Mouse (Mus musculus) liver, embryonic 15.5 days (tissue): ENCODE measurements around the gene Coro1c. TPM values are rescaled to one million over a fixed set of nuclear protein-coding genes. Genes with fewer than 3 reads are reported as not detected.

Source experiments
- ATAC-seq: fragments of 200-750 bp; cut with Nextera tagmentation; 2 replicates; pipeline ENCODE4 v1.8.0; 2017; ENCODE audit warnings: moderate number of reproducible peaks, mild to moderate bottlenecking, moderate library complexity; ENCODE audit not compliant: insufficient read depth
- H3K27ac ChIP-seq: fragments of 300-500 bp; sonication (generic); replicated peaks from 2 replicates; pipeline ENCODE4 v1.5.1; 2015; ENCODE audit warnings: mild to moderate bottlenecking, inconsistent platforms
- H3K27me3 ChIP-seq: fragments of 300-500 bp; sonication (generic); 2 replicates; pipeline ENCODE4 v1.6.1; 2015; ENCODE audit warnings: mild to moderate bottlenecking, inconsistent platforms
- H3K36me3 ChIP-seq: fragments of 300-500 bp; sonication (generic); replicated peaks from 2 replicates; pipeline ENCODE4 v1.6.1; 2015; ENCODE audit warnings: moderate library complexity, mild to moderate bottlenecking, inconsistent platforms
- H3K4me1 ChIP-seq: fragments of 300-500 bp; sonication (generic); replicated peaks from 2 replicates; pipeline ENCODE4 v1.6.1; 2015; ENCODE audit warnings: inconsistent platforms
- H3K4me2 ChIP-seq: fragments of 300-500 bp; sonication (generic); 2 replicates; pipeline ENCODE4 v1.6.1; 2015; ENCODE audit warnings: moderate library complexity, mild to moderate bottlenecking, inconsistent platforms
- H3K4me3 ChIP-seq: fragments of 300-500 bp; sonication (generic); replicated peaks from 2 replicates; pipeline ENCODE4 v1.5.1; 2015; ENCODE audit warnings: mild to moderate bottlenecking, inconsistent platforms
- H3K9ac ChIP-seq: fragments of 300-500 bp; sonication (generic); 2 replicates; pipeline ENCODE4 v1.6.1; 2015; ENCODE audit warnings: moderate library complexity, mild to moderate bottlenecking, inconsistent platforms
- H3K9me3 ChIP-seq: fragments of 300-500 bp; sonication (generic); replicated peaks from 2 replicates; pipeline ENCODE4 v1.6.1; 2016; ENCODE audit warnings: inconsistent platforms
- WGBS: fragments of 180-500 bp; shearing (Covaris S2); methylation state at CpG from one replicate; pipeline ENCODE4 v1.1.7; 2015; ENCODE audit warnings: mixed read lengths; ENCODE audit not compliant: insufficient replicate concordance; 5-methylcytosine and 5-hydroxymethylcytosine counted together
- polyA plus RNA-seq: library from polyadenylated mRNA; unstranded; fragments of >200 nt; fragmentation: Nextera tagmentation; extraction: Ambion mirVana; gene quantifications from 2 replicates; pipeline ENCODE4 v1.2.1, GENCODE M21; 2015

Gene Coro1c
- polyA plus RNA-seq, 1 experiment from 2014 or later: 38.6 TPM

DNA sequence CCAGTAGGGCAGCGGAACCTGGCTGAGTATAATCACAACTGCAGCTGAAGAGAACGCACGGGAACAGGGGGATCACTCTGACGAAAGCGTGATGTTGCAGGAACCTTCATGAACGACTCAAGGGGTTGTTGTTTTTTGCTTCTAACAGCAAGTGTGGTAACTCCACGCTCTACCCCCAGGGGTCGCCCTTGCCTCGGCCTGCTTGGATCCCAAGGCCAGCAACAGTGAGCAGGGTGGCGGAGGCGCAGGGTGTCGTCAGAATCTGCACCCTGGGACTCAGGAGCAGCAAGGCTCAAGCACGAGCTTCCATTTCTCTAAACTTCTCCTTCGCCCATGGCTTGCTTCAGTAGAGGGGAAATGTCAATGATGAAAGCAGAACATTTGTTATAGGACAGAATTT is 54.1 kb downstream of the Coro1c start:
- Histone ChIP-seq H3K4me3 (no peak overlapping the region), H3K4me2 (no peak overlapping the region), H3K36me3 (peaks cover 39% of the 10 kb centered on the region), H3K4me1 (peaks cover 40% of the 10 kb centered on the region), H3K9me3 (no peaks in the 10 kb centered on the region), H3K27me3 (no peaks in the 10 kb centered on the region), H3K27ac (no peak overlapping the region), H3K9ac (no peak overlapping the region)
- WGBS: 22% methylated on average over 14 of the region's 14 CpGs
- no peak for ATAC-seq

DNA sequence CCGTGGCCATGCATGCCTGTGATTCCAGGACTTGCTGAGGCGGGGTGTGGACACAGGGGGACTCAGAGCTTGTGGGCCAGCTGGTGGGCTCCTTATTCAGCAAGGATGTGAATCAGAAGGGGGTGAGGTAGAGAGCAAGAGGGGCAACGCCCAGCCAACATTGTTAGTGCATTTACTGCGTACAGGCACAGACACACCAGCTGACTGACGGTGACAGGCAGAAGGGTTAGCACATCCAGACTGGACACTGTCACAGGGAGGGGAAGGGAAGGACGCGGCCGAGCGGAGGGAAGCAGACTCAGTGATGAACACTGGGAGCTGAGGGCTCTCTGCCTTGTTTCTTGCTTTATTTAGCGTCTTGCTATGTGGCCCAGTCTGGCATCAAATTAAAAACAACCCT is 55.0 kb downstream of the Coro1c start:
- 86% methylated on average over 10 of the region's 10 CpGs for WGBS
- no peak overlapping the region for H3K27ac ChIP-seq

DNA sequence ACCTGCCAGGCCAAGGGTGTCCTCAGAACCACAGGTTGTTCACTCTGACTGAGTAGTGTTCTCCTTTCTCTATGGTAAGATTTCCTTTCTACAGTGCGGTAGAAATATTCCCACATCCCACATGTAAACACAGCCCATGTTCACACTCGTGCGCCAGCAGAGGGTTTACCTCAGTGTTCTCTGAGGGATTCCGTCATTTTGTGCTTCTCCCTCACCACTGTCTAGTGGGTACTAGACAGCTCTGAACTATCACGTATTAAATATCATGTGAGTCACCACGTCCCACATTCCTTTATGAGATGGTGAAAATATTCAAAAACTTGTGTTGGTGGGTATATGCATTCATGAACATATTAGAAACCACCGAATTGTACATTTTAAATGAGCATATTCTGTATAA is 56.1 kb downstream of the Coro1c start:
- H3K36me3 ChIP-seq: peaks cover 56% of the 10 kb centered on the region
- H3K27me3 ChIP-seq: no peaks in the 10 kb centered on the region
- H3K4me3 ChIP-seq: no peak overlapping the region
- H3K27ac ChIP-seq: no peak overlapping the region
- H3K9ac ChIP-seq: no peak overlapping the region
- H3K4me1 ChIP-seq: peaks cover 32% of the 10 kb centered on the region
- no peak for ATAC-seq
- 83% methylated on average over 7 of the region's 7 CpGs for WGBS
- H3K9me3 ChIP-seq: no peaks in the 10 kb centered on the region
- H3K4me2 ChIP-seq: no peak overlapping the region

More for the DNA sequence above, 55.0 kb downstream of the Coro1c start:
- no peak overlapping the region for H3K9ac ChIP-seq
- no peak overlapping the region for H3K4me2 ChIP-seq
- H3K9me3 ChIP-seq: no peaks in the 10 kb centered on the region
- no peak for ATAC-seq
- H3K4me3 ChIP-seq: no peak overlapping the region
- peaks cover 31% of the 10 kb centered on the region for H3K4me1 ChIP-seq
- H3K36me3 ChIP-seq: peaks cover 48% of the 10 kb centered on the region
- H3K27me3 ChIP-seq: no peaks in the 10 kb centered on the region

DNA sequence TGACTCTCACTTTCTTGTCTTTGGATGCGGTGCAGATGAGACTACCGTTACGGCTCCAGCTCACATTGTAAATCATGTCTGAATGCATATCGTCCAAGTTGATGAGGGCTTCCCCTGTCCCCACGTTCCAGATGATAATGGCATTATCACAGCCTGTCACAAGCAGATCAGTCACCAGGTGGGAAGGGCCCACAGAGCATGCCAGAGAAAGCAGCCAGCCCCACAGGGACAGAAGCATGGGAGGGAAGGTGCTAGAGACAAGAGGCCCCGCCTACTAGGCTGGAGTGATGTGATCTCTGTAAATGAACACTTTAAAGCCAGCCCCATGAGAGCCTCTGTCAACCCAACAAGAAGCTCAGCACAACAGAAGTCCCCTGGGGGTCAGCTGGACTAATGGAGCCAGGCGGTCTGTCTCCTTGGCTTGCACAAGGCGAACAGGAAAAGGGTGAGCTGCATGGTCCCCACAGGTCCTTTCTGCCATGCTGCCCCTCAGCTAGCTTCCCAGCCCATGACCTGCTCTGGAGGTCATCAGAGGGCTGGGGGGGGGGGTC is 57.8 kb downstream of the Coro1c start:
- no peak overlapping the region for H3K9ac ChIP-seq
- H3K9me3 ChIP-seq: no peaks in the 10 kb centered on the region
- peak; percentile 30; the same call in 1 of the 2 replicates for ATAC-seq
- H3K36me3 ChIP-seq: peaks cover 71% of the 10 kb centered on the region
- peaks cover 49% of the 10 kb centered on the region for H3K4me1 ChIP-seq
- H3K4me3 ChIP-seq: no peak overlapping the region
- no peak overlapping the region for H3K27ac ChIP-seq
- WGBS: 51% methylated on average over 8 of the region's 8 CpGs
- H3K27me3 ChIP-seq: no peaks in the 10 kb centered on the region
- no peak overlapping the region for H3K4me2 ChIP-seq

DNA sequence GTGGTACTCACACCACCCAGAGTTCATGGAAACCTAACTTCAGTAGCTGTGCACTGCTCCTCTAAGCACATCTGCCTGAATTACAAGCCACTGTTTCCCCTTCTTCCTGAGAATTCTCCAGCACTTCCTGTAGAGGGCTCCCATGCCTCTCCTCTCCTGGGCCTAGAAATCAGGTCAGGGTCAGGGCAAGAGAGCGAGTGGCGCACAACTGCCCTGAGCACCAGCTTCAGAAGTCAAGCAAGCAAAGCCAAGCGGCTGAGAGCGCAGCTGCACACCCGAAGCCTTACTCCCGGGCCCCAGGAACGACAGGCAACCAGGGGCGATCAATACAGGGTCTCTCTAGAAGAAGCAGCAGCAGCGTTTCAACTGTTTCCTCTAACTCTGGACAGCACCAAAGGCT is 60.9 kb downstream of the Coro1c start:
- no peak for ATAC-seq
- Histone ChIP-seq H3K9me3 (no peaks in the 10 kb centered on the region), H3K36me3 (peaks cover 90% of the 10 kb centered on the region), H3K27me3 (no peaks in the 10 kb centered on the region), H3K4me1 (peaks cover 57% of the 10 kb centered on the region), H3K4me3 (no peak overlapping the region), H3K27ac (peak overlapping the region; percentile 52; the same call in 1 of the 2 replicates), H3K4me2 (no peak overlapping the region), H3K9ac (no peak overlapping the region)
- 85% methylated on average over 9 of the region's 9 CpGs for WGBS

DNA sequence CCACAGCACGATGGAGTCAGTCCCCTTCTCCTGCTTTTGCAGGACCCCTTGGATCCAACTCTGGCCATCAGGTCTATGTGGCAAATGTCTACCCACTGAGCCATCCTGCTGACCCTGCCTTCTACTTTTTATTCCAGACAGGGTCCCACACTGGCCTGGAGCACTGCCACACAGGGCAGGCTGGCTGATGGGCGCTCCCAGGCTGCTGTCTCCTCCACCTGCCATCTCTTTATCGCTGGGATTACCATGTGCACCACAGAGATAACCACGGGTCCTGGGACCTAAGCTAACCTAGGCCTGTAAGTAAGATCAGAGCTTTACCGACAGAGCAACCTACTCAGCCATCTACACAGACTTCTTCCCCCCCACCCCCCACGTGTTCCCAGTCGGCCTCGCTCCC is 61.9 kb downstream of the Coro1c start:
- ATAC-seq: peak; percentile 96
- Histone ChIP-seq H3K9ac (no peak overlapping the region), H3K4me2 (peak overlapping the region; percentile 52), H3K9me3 (no peaks in the 10 kb centered on the region), H3K36me3 (peaks cover 89% of the 10 kb centered on the region), H3K27me3 (no peaks in the 10 kb centered on the region), H3K4me1 (peaks cover 66% of the 10 kb centered on the region), H3K27ac (peak overlapping the region; percentile 73), H3K4me3 (no peak overlapping the region)
- 35% methylated on average over 8 of the region's 8 CpGs for WGBS

DNA sequence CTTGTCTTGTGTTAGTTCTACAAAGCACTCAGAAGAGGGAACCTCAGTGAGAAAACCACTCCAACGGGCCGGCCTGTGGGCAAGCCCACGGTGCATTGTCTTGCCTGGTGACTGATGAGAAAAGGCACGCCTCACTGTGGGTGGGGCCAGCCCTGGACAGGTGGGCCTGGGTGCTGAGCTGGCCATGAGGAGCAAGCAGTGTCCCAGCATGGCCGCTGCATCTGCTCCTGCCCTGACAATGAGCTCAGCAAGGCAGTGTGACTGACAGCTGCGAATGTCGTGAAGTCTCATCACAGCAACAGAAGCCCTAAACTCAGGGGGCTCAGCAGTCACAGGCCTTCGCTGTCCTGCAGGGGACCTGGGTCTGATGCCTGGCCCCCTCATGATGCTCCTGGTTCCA is 62.9 kb downstream of the Coro1c start:
- Histone ChIP-seq H3K36me3 (peaks cover 79% of the 10 kb centered on the region), H3K27ac (0 out of 2 replicates have a peak overlapping the region, but pooled peaks have one; percentile 73), H3K4me3 (no peak overlapping the region), H3K9me3 (no peaks in the 10 kb centered on the region), H3K4me2 (no peak overlapping the region), H3K4me1 (peaks cover 61% of the 10 kb centered on the region), H3K27me3 (no peaks in the 10 kb centered on the region), H3K9ac (no peak overlapping the region)
- ATAC-seq: no peak
- WGBS: 79% methylated on average over 8 of the region's 8 CpGs

DNA sequence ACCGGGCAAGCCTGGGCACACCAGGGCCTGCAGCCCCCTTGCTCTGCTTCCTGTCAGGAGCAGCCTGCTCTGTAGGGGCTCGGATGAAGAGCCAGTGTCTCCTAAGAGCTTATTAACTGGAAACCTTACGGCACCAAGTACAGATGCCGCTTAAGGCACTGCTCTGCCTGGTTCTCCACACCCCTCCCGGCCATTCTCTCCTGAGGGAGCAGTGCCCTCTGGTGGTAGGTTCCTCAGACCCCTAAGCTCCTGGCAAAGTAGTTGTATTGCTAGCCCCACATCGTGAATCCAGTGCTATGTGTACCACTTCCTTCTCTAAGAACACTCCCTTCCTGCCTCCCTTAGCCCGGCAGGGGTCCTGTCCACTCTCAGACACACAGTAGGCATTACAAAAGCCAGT is 63.8 kb downstream of the Coro1c start:
- Histone ChIP-seq H3K27me3 (no peaks in the 10 kb centered on the region), H3K4me1 (peaks cover 54% of the 10 kb centered on the region), H3K4me2 (no peak overlapping the region), H3K9me3 (no peaks in the 10 kb centered on the region), H3K9ac (no peak overlapping the region), H3K27ac (no peak overlapping the region), H3K4me3 (no peak overlapping the region), H3K36me3 (peaks cover 73% of the 10 kb centered on the region)
- ATAC-seq: no peak
- 40% methylated on average over 7 of the region's 7 CpGs for WGBS

DNA sequence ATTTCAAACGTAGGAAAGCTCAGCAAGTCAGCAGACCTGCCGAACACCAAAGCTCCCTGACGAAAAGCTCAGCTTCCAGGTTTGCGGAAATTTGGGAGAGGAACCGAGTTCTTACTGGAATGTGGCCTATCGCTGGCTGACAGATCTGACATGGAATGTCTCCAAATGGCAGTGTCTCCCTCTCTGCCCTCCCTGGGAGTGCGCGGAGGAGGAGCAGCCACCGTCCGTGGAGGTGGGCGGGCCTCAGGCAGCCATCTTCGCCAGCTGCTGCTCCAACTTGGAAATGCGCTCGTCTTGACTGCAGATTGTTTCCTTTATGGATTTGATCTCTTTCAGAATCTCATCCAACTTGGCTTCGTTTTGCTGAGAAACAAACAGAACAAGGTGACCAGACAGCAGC is 64.5 kb downstream of the Coro1c start:
- H3K4me1 ChIP-seq: peaks cover 54% of the 10 kb centered on the region
- H3K36me3 ChIP-seq: peaks cover 67% of the 10 kb centered on the region
- no peak overlapping the region for H3K4me3 ChIP-seq
- H3K27me3 ChIP-seq: no peaks in the 10 kb centered on the region
- no peak overlapping the region for H3K27ac ChIP-seq
- H3K9me3 ChIP-seq: no peaks in the 10 kb centered on the region
- no peak overlapping the region for H3K9ac ChIP-seq
- WGBS: 88% methylated on average over 15 of the region's 15 CpGs
- H3K4me2 ChIP-seq: no peak overlapping the region
- ATAC-seq: no peak

DNA sequence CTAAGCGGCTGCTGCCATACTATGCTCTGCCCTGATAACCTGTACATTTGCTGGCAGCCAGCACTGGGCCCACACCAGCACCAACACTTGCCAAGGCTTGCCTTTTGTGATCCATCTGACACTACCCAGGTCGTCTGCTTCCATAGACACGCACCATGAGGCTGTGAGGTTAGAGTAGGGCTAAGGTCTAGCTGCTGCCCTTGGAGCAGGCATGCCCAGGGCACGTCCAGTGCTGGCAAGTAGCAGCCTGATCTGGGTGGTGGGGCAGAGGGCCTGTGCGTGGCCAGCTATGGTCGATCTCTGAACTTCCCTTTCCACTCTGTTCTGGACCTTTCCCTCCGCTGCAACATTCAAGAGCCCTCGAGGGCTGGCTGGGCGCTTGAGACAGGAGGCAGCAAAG is 65.7 kb downstream of the Coro1c start:
- Histone ChIP-seq H3K4me3 (no peak overlapping the region), H3K4me1 (peaks cover 53% of the 10 kb centered on the region), H3K4me2 (no peak overlapping the region), H3K9me3 (no peaks in the 10 kb centered on the region), H3K36me3 (peaks cover 58% of the 10 kb centered on the region), H3K9ac (no peak overlapping the region), H3K27me3 (no peaks in the 10 kb centered on the region), H3K27ac (0 out of 2 replicates have a peak overlapping the region, but pooled peaks have one; percentile 20)
- 69% methylated on average over 9 of the region's 9 CpGs for WGBS
- ATAC-seq: no peak

DNA sequence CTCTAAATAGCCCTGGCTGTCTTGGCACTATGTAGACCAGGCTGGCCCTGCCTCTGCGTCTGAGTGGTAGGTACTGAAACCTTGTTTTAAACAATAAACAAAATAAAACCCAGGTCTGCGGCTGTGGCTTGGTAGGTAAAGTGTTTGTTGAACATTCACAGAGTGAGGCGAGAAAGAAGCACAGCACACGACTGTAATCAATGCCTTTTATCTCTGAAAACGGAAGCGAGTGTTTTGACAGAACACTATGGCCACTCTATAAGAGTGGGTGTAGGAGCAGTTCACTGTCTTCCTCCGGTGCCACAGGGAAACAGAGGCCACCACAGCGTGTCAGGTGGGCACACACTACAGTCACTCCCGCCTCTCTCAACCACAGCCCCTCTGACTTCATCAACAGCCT is 66.3 kb downstream of the Coro1c start:
- 47% methylated on average over 9 of the region's 9 CpGs for WGBS
- H3K27ac ChIP-seq: 0 out of 2 replicates have a peak overlapping the region, but pooled peaks have one; percentile 20

More for the DNA sequence above, 66.3 kb downstream of the Coro1c start:
- H3K4me3 ChIP-seq: no peak overlapping the region
- no peak for ATAC-seq
- H3K9ac ChIP-seq: no peak overlapping the region
- no peaks in the 10 kb centered on the region for H3K27me3 ChIP-seq
- H3K4me2 ChIP-seq: no peak overlapping the region
- peaks cover 51% of the 10 kb centered on the region for H3K36me3 ChIP-seq
- H3K4me1 ChIP-seq: peaks cover 47% of the 10 kb centered on the region
- no peaks in the 10 kb centered on the region for H3K9me3 ChIP-seq
